Comparison of ENCODE assay signal across 8 mouse cellular contexts in genomic region chr3:94953384-94953763, GRCm38 (mm10). TPM values are rescaled to one million over a fixed set of nuclear protein-coding genes. Genes with fewer than 3 reads are reported as not detected.
DNase-seq lines count a peak whose midpoint lies in the region; ATAC-seq and TF ChIP-seq lines count a peak whose summit lies in the region.

No protein-coding gene starts in this region.

- peak overlapping the region; percentile 63 for H3K4me2 ChIP-seq in embryonic facial prominence, embryonic 13.5 days
- H3K4me2 ChIP-seq in intestine, postnatal 0 days (replicated peaks; ENCODE audit: low read depth) = peak overlapping the region; percentile 85
- peak overlapping the region; percentile 60 for H3K4me2 ChIP-seq in neural tube, embryonic 15.5 days

- DNase-seq in lung, adult 2 months = no peak
- no peak for DNase-seq in lung, postnatal 36 days
- no peak for DNase-seq in kidney, postnatal 36 days
- no peak for DNase-seq in layer of hippocampus, postnatal 14 days (ENCODE audit: low spot score in 2 of 2)
- DNase-seq in embryo, embryonic 9.5 days (ENCODE audit: extremely low spot score) = no peak

- H3K4me1 ChIP-seq in lung, adult 2 months (ENCODE audit: control insufficient read depth, insufficient read depth, low read length) = peaks cover 6% of the 10 kb centered on the region
- peaks cover 20% of the 10 kb centered on the region for H3K4me1 ChIP-seq in embryonic facial prominence, embryonic 13.5 days
- H3K4me1 ChIP-seq in intestine, postnatal 0 days (replicated peaks; ENCODE audit: control insufficient read depth, insufficient read depth, low read length) = no peaks in the 10 kb centered on the region
- H3K4me1 ChIP-seq in neural tube, embryonic 15.5 days = peaks cover 35% of the 10 kb centered on the region

- ATAC-seq in embryonic facial prominence, embryonic 13.5 days (ENCODE audit: insufficient number of reproducible peaks, insufficient read depth, low FRiP score, low TSS enrichment, low read depth) = no peak; the same call in 1 of the 2 replicates
- no peak for ATAC-seq in intestine, postnatal 0 days
- ATAC-seq in neural tube, embryonic 15.5 days (ENCODE audit: low FRiP score) = no peak

- H3K27me3 ChIP-seq in embryonic facial prominence, embryonic 13.5 days = no peaks in the 10 kb centered on the region
- no peaks in the 10 kb centered on the region for H3K27me3 ChIP-seq in intestine, postnatal 0 days (replicated peaks; ENCODE audit: control insufficient read depth, insufficient read depth, low read length)
- no peaks in the 10 kb centered on the region for H3K27me3 ChIP-seq in neural tube, embryonic 15.5 days (replicated peaks)

- peak overlapping the region; percentile 95 for H3K27ac ChIP-seq in embryonic facial prominence, embryonic 13.5 days
- H3K27ac ChIP-seq in intestine, postnatal 0 days (ENCODE audit: low read depth, low read length) = peak overlapping the region; percentile 83
- H3K27ac ChIP-seq in neural tube, embryonic 15.5 days (replicated peaks) = peak overlapping the region; percentile 99

- TF ChIP-seq POLR2A in lung, adult 2 months (IDR thresholded peaks at IDR 0.05; ENCODE audit: borderline replicate concordance, extremely low read depth, low read depth, low read length) = no peak

- TF ChIP-seq CTCF in lung, adult 2 months (IDR thresholded peaks at IDR 0.05; ENCODE audit: insufficient read depth, low read length) = no peak
- TF ChIP-seq CTCF in intestine, postnatal 0 days (IDR thresholded peaks at IDR 0.05; ENCODE audit: low read depth) = no peak

- H3K9me3 ChIP-seq in embryonic facial prominence, embryonic 13.5 days = no peaks in the 10 kb centered on the region
- no peaks in the 10 kb centered on the region for H3K9me3 ChIP-seq in intestine, postnatal 0 days (ENCODE audit: control insufficient read depth)
- no peaks in the 10 kb centered on the region for H3K9me3 ChIP-seq in neural tube, embryonic 15.5 days (replicated peaks)

- 7% methylated on average over 9 of the region's 9 CpGs for WGBS in lung, adult 2 months
- 9% methylated on average over 9 of the region's 9 CpGs for WGBS in embryonic facial prominence, embryonic 13.5 days
- 8% methylated on average over 9 of the region's 9 CpGs for WGBS in intestine, postnatal 0 days
- 17% methylated on average over 9 of the region's 9 CpGs for WGBS in neural tube, embryonic 15.5 days

- peak overlapping the region; percentile 89 for H3K4me3 ChIP-seq in lung, adult 2 months (replicated peaks; ENCODE audit: extremely low read depth, low read depth, low read length)
- H3K4me3 ChIP-seq in embryonic facial prominence, embryonic 13.5 days = peak overlapping the region; percentile 73
- peak overlapping the region; percentile 83 for H3K4me3 ChIP-seq in intestine, postnatal 0 days (ENCODE audit: low read depth, low read length)
- peak overlapping the region; percentile 84 for H3K4me3 ChIP-seq in neural tube, embryonic 15.5 days (replicated peaks)

- H3K9ac ChIP-seq in embryonic facial prominence, embryonic 13.5 days = peak overlapping the region; percentile 91
- H3K9ac ChIP-seq in intestine, postnatal 0 days (ENCODE audit: low read depth, low read length) = peak overlapping the region; percentile 43
- peak overlapping the region; percentile 53 for H3K9ac ChIP-seq in neural tube, embryonic 15.5 days (replicated peaks)

- H3K36me3 ChIP-seq in embryonic facial prominence, embryonic 13.5 days = peaks cover 30% of the 10 kb centered on the region
- H3K36me3 ChIP-seq in intestine, postnatal 0 days (ENCODE audit: control insufficient read depth, insufficient read depth) = peaks cover 23% of the 10 kb centered on the region
- peaks cover 28% of the 10 kb centered on the region for H3K36me3 ChIP-seq in neural tube, embryonic 15.5 days

RNA-seq across cellular contexts. Expression of gene Rfx5, which starts 0.5 kb away (rescaled TPM):
- 10.5 and 14.6 TPM in 2 replicates for polyA plus RNA-seq in lung, adult 2 months (2012; rRNA removed)
- polyA plus RNA-seq in embryonic facial prominence, embryonic 13.5 days (2015; fragmentation: Nextera tagmentation; extraction: Ambion mirVana) = 10.8 and 11.3 TPM in 2 replicates
- polyA plus RNA-seq in intestine, postnatal 0 days (2015; fragmentation: Nextera tagmentation; extraction: Ambion mirVana) = 2.6 and 3.9 TPM in 2 replicates
- polyA plus RNA-seq in neural tube, embryonic 15.5 days (2015; fragmentation: Nextera tagmentation; extraction: Ambion mirVana) = 7.1 and 8.0 TPM in 2 replicates
- 10 to 100 TPM; 19.8 to 23.4 TPM for total RNA-seq in layer of hippocampus, postnatal 14 days (2021)

RNA-seq across cellular contexts. Expression of gene Selenbp1, which starts 20.5 kb away (rescaled TPM):
- 865 and 921 TPM in 2 replicates for polyA plus RNA-seq in lung, adult 2 months (2012; rRNA removed)
- polyA plus RNA-seq in embryonic facial prominence, embryonic 13.5 days (2015; fragmentation: Nextera tagmentation; extraction: Ambion mirVana) = 18.9 and 25.2 TPM in 2 replicates
- polyA plus RNA-seq in intestine, postnatal 0 days (2015; fragmentation: Nextera tagmentation; extraction: Ambion mirVana) = 61.7 and 71.6 TPM in 2 replicates
- polyA plus RNA-seq in neural tube, embryonic 15.5 days (2015; fragmentation: Nextera tagmentation; extraction: Ambion mirVana) = 15.3 and 28.7 TPM in 2 replicates
- total RNA-seq in layer of hippocampus, postnatal 14 days (2021) = 1 to 10 TPM; 7.2 to 7.6 TPM

RNA-seq across cellular contexts. Expression of gene Pi4kb, which starts 21.2 kb away (rescaled TPM):
- polyA plus RNA-seq in lung, adult 2 months (2012; rRNA removed) = 33.8 and 38.1 TPM in 2 replicates
- polyA plus RNA-seq in embryonic facial prominence, embryonic 13.5 days (2015; fragmentation: Nextera tagmentation; extraction: Ambion mirVana) = 23.4 and 26.5 TPM in 2 replicates
- 10.5 and 11.6 TPM in 2 replicates for polyA plus RNA-seq in intestine, postnatal 0 days (2015; fragmentation: Nextera tagmentation; extraction: Ambion mirVana)
- polyA plus RNA-seq in neural tube, embryonic 15.5 days (2015; fragmentation: Nextera tagmentation; extraction: Ambion mirVana) = 22.5 and 23.8 TPM in 2 replicates
- 10 to 100 TPM; 52.3 to 54.4 TPM for total RNA-seq in layer of hippocampus, postnatal 14 days (2021)

Comparison
In these comparisons a context has a peak if more than half of its experiments do, and no peak if none do; other contexts are left out.
1. RNA of gene Selenbp1, which starts 20.5 kb away (polyA plus RNA-seq): 865 to 921 TPM in lung, adult 2 months; 61.7 to 71.6 TPM in intestine, postnatal 0 days, 18.9 to 25.2 TPM in embryonic facial prominence, embryonic 13.5 days and 15.3 to 28.7 TPM in neural tube, embryonic 15.5 days; every median in the first group is over 10 times any median in the second.
2. Peak in every context shown above with its lines, with median percentiles within 50 percentile points of each other: H3K4me3 ChIP-seq, H3K27ac ChIP-seq, H3K4me2 ChIP-seq and H3K9ac ChIP-seq.